Mouse (Mus musculus): ENCODE measurements around the gene Ube2z. TPM values are rescaled to one million over a fixed set of nuclear protein-coding genes. Genes with fewer than 3 reads are reported as not detected.

The Ube2z gene
- polyA plus RNA-seq, 1 experiment from 2014 or later: 28.6 TPM

- peaks cover 15% of the 10 kb centered on the region for H3K4me1 ChIP-seq (replicated peaks)
- H3K36me3 ChIP-seq: no peaks in the 10 kb centered on the region
- WGBS: 72% methylated on average over 4 of the region's 4 CpGs
- no peak overlapping the region for H3K4me3 ChIP-seq
- no peaks in the 10 kb centered on the region for H3K9me3 ChIP-seq
- no peak overlapping the region for H3K27ac ChIP-seq
- no peak for DNase-seq (ENCODE audit: low spot score)
- H3K27me3 ChIP-seq (ENCODE audit: insufficient read depth, poor library complexity, severe bottlenecking): peaks cover 2% of the 10 kb centered on the region; the same call in 1 of the 2 replicates
Observed at GRCm38 (mm10) chr11:96020622-96021021, 44.6 kb downstream of the Ube2z start.

- no peaks in the 10 kb centered on the region for H3K36me3 ChIP-seq
- DNase-seq (ENCODE audit: low spot score): no peak
- peaks cover 18% of the 10 kb centered on the region for H3K4me1 ChIP-seq (replicated peaks)
- 0 out of 2 replicates have a peak overlapping the region, but pooled peaks have one; percentile 53 for H3K27ac ChIP-seq
- H3K27me3 ChIP-seq (ENCODE audit: insufficient read depth, poor library complexity, severe bottlenecking): peaks cover 2% of the 10 kb centered on the region; the same call in 1 of the 2 replicates
- 13% methylated on average over 9 of the region's 9 CpGs for WGBS
- H3K4me3 ChIP-seq: no peak overlapping the region
- no peaks in the 10 kb centered on the region for H3K9me3 ChIP-seq
Observed at GRCm38 (mm10) chr11:96017941-96018351, 47.2 kb downstream of the Ube2z start.

- Histone ChIP-seq H3K9me3 (no peaks in the 10 kb centered on the region), H3K4me1 (replicated peaks) (peaks cover 39% of the 10 kb centered on the region), H3K27ac (no peak overlapping the region), H3K4me3 (no peak overlapping the region), H3K36me3 (no peaks in the 10 kb centered on the region), H3K27me3 (ENCODE audit: insufficient read depth, poor library complexity, severe bottlenecking) (peaks cover under 1% of the 10 kb centered on the region; the same call in 1 of the 2 replicates)
- WGBS: 58% methylated on average over 5 of the region's 5 CpGs
- DNase-seq (ENCODE audit: low spot score): no peak
Observed at GRCm38 (mm10) chr11:96015421-96015820, 49.8 kb downstream of the Ube2z start.

GRCm38 (mm10) chr11:96011982-96012381 is 53.2 kb downstream of the Ube2z start:
- H3K27ac ChIP-seq: peak overlapping the region; percentile 85
- DNase-seq (ENCODE audit: low spot score): peak; percentile 65
- no peaks in the 10 kb centered on the region for H3K27me3 ChIP-seq (ENCODE audit: insufficient read depth, poor library complexity, severe bottlenecking)
- no peaks in the 10 kb centered on the region for H3K9me3 ChIP-seq
- H3K4me1 ChIP-seq (replicated peaks): peaks cover 51% of the 10 kb centered on the region
- 2% methylated on average over 6 of the region's 8 CpGs for WGBS
- H3K4me3 ChIP-seq: peak overlapping the region; percentile 43
- H3K36me3 ChIP-seq: no peaks in the 10 kb centered on the region

- Histone ChIP-seq H3K9me3 (no peaks in the 10 kb centered on the region), H3K27me3 (ENCODE audit: insufficient read depth, poor library complexity, severe bottlenecking) (no peaks in the 10 kb centered on the region), H3K27ac (peak overlapping the region; percentile 100), H3K4me3 (peak overlapping the region; percentile 100), H3K36me3 (no peaks in the 10 kb centered on the region), H3K4me1 (replicated peaks) (peaks cover 51% of the 10 kb centered on the region)
- DNase-seq (ENCODE audit: low spot score): no peak
- 0% methylated on average over 1 of the region's 1 CpGs for WGBS
Observed at GRCm38 (mm10) chr11:96008827-96009226, 56.4 kb downstream of the Ube2z start.

GRCm38 (mm10) chr11:96007516-96008235 is 57.5 kb downstream of the Ube2z start:
- Histone ChIP-seq H3K27ac (peak overlapping the region; percentile 100), H3K27me3 (ENCODE audit: insufficient read depth, poor library complexity, severe bottlenecking) (no peaks in the 10 kb centered on the region), H3K9me3 (no peaks in the 10 kb centered on the region), H3K4me3 (peak overlapping the region; percentile 100), H3K36me3 (0 out of 2 replicates have a peak, but pooled peaks cover 5% of the 10 kb centered on the region), H3K4me1 (replicated peaks) (peaks cover 49% of the 10 kb centered on the region)
- under 1% methylated on average over 33 of the region's 33 CpGs for WGBS
- no peak for DNase-seq (ENCODE audit: low spot score)

- Histone ChIP-seq H3K27me3 (ENCODE audit: insufficient read depth, poor library complexity, severe bottlenecking) (no peaks in the 10 kb centered on the region), H3K9me3 (no peaks in the 10 kb centered on the region), H3K4me3 (peak overlapping the region; percentile 100), H3K4me1 (replicated peaks) (peaks cover 49% of the 10 kb centered on the region), H3K36me3 (peaks cover 6% of the 10 kb centered on the region; the same call in 1 of the 2 replicates), H3K27ac (peak overlapping the region; percentile 100)
- under 1% methylated on average over 64 of the region's 67 CpGs for WGBS
- peak; percentile 90 for DNase-seq (ENCODE audit: low spot score)
Observed at GRCm38 (mm10) chr11:96006852-96007515, 58.2 kb downstream of the Ube2z start.

- no peak for DNase-seq (ENCODE audit: low spot score)
- WGBS: under 1% methylated on average over 33 of the region's 33 CpGs
- peak overlapping the region; percentile 100 for H3K27ac ChIP-seq
- H3K4me3 ChIP-seq: peak overlapping the region; percentile 100
- peaks cover 11% of the 10 kb centered on the region; the same call in 1 of the 2 replicates for H3K36me3 ChIP-seq
- no peaks in the 10 kb centered on the region for H3K9me3 ChIP-seq
- H3K4me1 ChIP-seq (replicated peaks): peaks cover 51% of the 10 kb centered on the region
- no peaks in the 10 kb centered on the region for H3K27me3 ChIP-seq (ENCODE audit: insufficient read depth, poor library complexity, severe bottlenecking)
Observed at GRCm38 (mm10) chr11:96006367-96006851, 58.8 kb downstream of the Ube2z start.

GRCm38 (mm10) chr11:96005403-96006271 is 59.6 kb downstream of the Ube2z start, which contains the start of gene Igf2bp1:
Igf2bp1 (minus strand) TSS chr11:96005940.
- under 1% methylated on average over 71 of the region's 74 CpGs for WGBS
- Histone ChIP-seq H3K4me1 (replicated peaks) (peaks cover 49% of the 10 kb centered on the region), H3K36me3 (peaks cover 17% of the 10 kb centered on the region; the same call in 1 of the 2 replicates), H3K9me3 (no peaks in the 10 kb centered on the region), H3K4me3 (peak within 1 kb of the TSS; percentile 100), H3K27ac (peak within 1 kb of the TSS; percentile 100), H3K27me3 (ENCODE audit: insufficient read depth, poor library complexity, severe bottlenecking) (no peaks in the 10 kb centered on the region)
- peak; percentile 86 for DNase-seq (ENCODE audit: low spot score)

GRCm38 (mm10) chr11:96004793-96005402 is 60.3 kb downstream of the Ube2z start:
- H3K4me1 ChIP-seq (replicated peaks): peaks cover 51% of the 10 kb centered on the region
- WGBS: under 1% methylated on average over 57 of the region's 57 CpGs

GRCm38 (mm10) chr11:96003969-96004792 is 61.0 kb downstream of the Ube2z start:
- Histone ChIP-seq H3K27ac (peak overlapping the region; percentile 100), H3K36me3 (peaks cover 31% of the 10 kb centered on the region), H3K9me3 (no peaks in the 10 kb centered on the region), H3K4me1 (replicated peaks) (peaks cover 56% of the 10 kb centered on the region), H3K27me3 (ENCODE audit: insufficient read depth, poor library complexity, severe bottlenecking) (no peaks in the 10 kb centered on the region), H3K4me3 (peak overlapping the region; percentile 100)
- WGBS: under 1% methylated on average over 32 of the region's 32 CpGs
- DNase-seq (ENCODE audit: low spot score): peak; percentile 59

More at GRCm38 (mm10) chr11:96004793-96005402, 60.3 kb downstream of the Ube2z start:
- Histone ChIP-seq H3K27ac (peak overlapping the region; percentile 100), H3K9me3 (no peaks in the 10 kb centered on the region), H3K4me3 (peak overlapping the region; percentile 100), H3K27me3 (ENCODE audit: insufficient read depth, poor library complexity, severe bottlenecking) (no peaks in the 10 kb centered on the region), H3K36me3 (peaks cover 24% of the 10 kb centered on the region)
- no peak for DNase-seq (ENCODE audit: low spot score)
